Mouse (Mus musculus) heart, adult 11 months (tissue): ENCODE data around the gene A830031A19Rik.

Experiments
- DNase-seq: peaks from one replicate; pipeline ENCODE4 v3.0.0; 2022

A830031A19Rik gene

GRCm38 (mm10) chr11:24005445-24006156, 69.3 kb downstream of the A830031A19Rik start:
- DNase-seq: peak; percentile 86

- DNase-seq: no peak
Observed at GRCm38 (mm10) chr11:24000675-24001074, 74.2 kb downstream of the A830031A19Rik start.
